12 mouse cellular contexts compared by ENCODE assay signal in genomic region chr4:149918455-149919070, GRCm38 (mm10). TPM values are rescaled to one million over a fixed set of nuclear protein-coding genes. Genes with fewer than 3 reads are reported as not detected.
DNase-seq lines count a peak whose midpoint lies in the region; ATAC-seq and TF ChIP-seq lines count a peak whose summit lies in the region.
"Had no signal": no experiment of that assay in that cellular context is flagged by ENCODE, and none has a peak within 500 bp of the region (broad histone marks: within the 10 kb centered on the region; RNA-seq: fewer than 3 reads in every experiment).

No protein-coding gene starts in this region.

- no peak overlapping the region for H3K9ac ChIP-seq in forebrain, embryonic 15.5 days (replicated peaks)
- H3K9ac ChIP-seq in lung, postnatal 0 days (replicated peaks; ENCODE audit: low read depth): no peak overlapping the region

- WGBS in forebrain, embryonic 10.5 days: 90% methylated on average over 15 of the region's 15 CpGs
- 80% methylated on average over 15 of the region's 15 CpGs for WGBS in forebrain, embryonic 15.5 days
- 81% methylated on average over 15 of the region's 15 CpGs for WGBS in lung, postnatal 0 days

- no peaks in the 10 kb centered on the region for H3K36me3 ChIP-seq in forebrain, embryonic 10.5 days (replicated peaks)
- no peaks in the 10 kb centered on the region for H3K36me3 ChIP-seq in forebrain, embryonic 15.5 days
- no peaks in the 10 kb centered on the region for H3K36me3 ChIP-seq in lung, postnatal 0 days (ENCODE audit: insufficient read depth, low read length)

- no peak for DNase-seq in forebrain, embryonic 10.5 days (ENCODE audit: extremely low spot score, low spot score)
- DNase-seq in right cerebral cortex, adult 18-20 months: peak; percentile 63
- no peak for DNase-seq in right cerebral cortex, postnatal 14 days
- peak; percentile 52 to 83 for DNase-seq in left cerebral cortex, postnatal 25 days (ENCODE audit: low spot score in 2 of 2)
- DNase-seq in natural killer cell, adult 2 months (ENCODE audit: low spot score in 2 of 2): no peak
- no peak for DNase-seq in lung, postnatal 0 days (ENCODE audit: low spot score)
- DNase-seq in lung, postnatal 36 days: no peak
- DNase-seq: adrenal gland, adult 8-10 months; kidney, postnatal 14 days had no signal

- H3K9me3 ChIP-seq in forebrain, embryonic 10.5 days: no peaks in the 10 kb centered on the region
- no peaks in the 10 kb centered on the region for H3K9me3 ChIP-seq in forebrain, embryonic 15.5 days
- H3K9me3 ChIP-seq in lung, postnatal 0 days (ENCODE audit: low read length): no peaks in the 10 kb centered on the region

- TF ChIP-seq EP300 in lung, postnatal 0 days (IDR thresholded peaks at IDR 0.05): no peak

- intact Hi-C loops in left cerebral cortex, postnatal 25 days (cut with DNase I): no loop called here

- H3K27me3 ChIP-seq in forebrain, embryonic 10.5 days (ENCODE audit: poor library complexity, severe bottlenecking): peaks cover 24% of the 10 kb centered on the region; the same call in 1 of the 2 replicates
- H3K27me3 ChIP-seq in forebrain, embryonic 15.5 days: no peaks in the 10 kb centered on the region
- no peaks in the 10 kb centered on the region for H3K27me3 ChIP-seq in lung, postnatal 0 days (replicated peaks; ENCODE audit: insufficient read depth, low read length)

- no peak overlapping the region for H3K4me3 ChIP-seq in forebrain, embryonic 10.5 days
- H3K4me3 ChIP-seq in forebrain, embryonic 15.5 days: no peak overlapping the region
- no peak overlapping the region for H3K4me3 ChIP-seq in lung, postnatal 0 days (ENCODE audit: low read depth, low read length)
- H3K4me3 ChIP-seq: myocyte had no signal

- ATAC-seq in forebrain, embryonic 15.5 days (replicated peaks): no peak
- ATAC-seq in lung, postnatal 0 days: no peak
- ATAC-seq: hindbrain, embryonic 16.5 days had no signal

- H3K27ac ChIP-seq in forebrain, embryonic 10.5 days: 0 out of 2 replicates have a peak overlapping the region, but pooled peaks have one; percentile 26
- H3K27ac ChIP-seq in forebrain, embryonic 15.5 days (replicated peaks): no peak overlapping the region
- H3K27ac ChIP-seq in lung, postnatal 0 days (ENCODE audit: low read length): no peak overlapping the region

- no peak overlapping the region for H3K4me2 ChIP-seq in forebrain, embryonic 15.5 days (replicated peaks)
- H3K4me2 ChIP-seq in lung, postnatal 0 days (replicated peaks; ENCODE audit: low read depth, low read length): no peak overlapping the region

- TF ChIP-seq CTCF in lung, postnatal 0 days (IDR thresholded peaks at IDR 0.05): no peak

- H3K4me1 ChIP-seq in forebrain, embryonic 10.5 days: peaks cover 91% of the 10 kb centered on the region
- peaks cover 14% of the 10 kb centered on the region for H3K4me1 ChIP-seq in forebrain, embryonic 15.5 days
- peaks cover 21% of the 10 kb centered on the region for H3K4me1 ChIP-seq in lung, postnatal 0 days (ENCODE audit: insufficient read depth, low read depth, low read length)

RNA-seq across cellular contexts. Expression of gene Spsb1, which starts 36.3 kb away (rescaled TPM):
- 9.0 and 11.2 TPM in 2 replicates for polyA plus RNA-seq in forebrain, embryonic 10.5 days (2016; fragmentation: Nextera tagmentation; extraction: Ambion mirVana)
- 6.0 and 6.8 TPM in 2 replicates for polyA plus RNA-seq in forebrain, embryonic 15.5 days (2015; fragmentation: Nextera tagmentation; extraction: Ambion mirVana)
- total RNA-seq in left cerebral cortex, postnatal 25 days (2021): 10 to 100 TPM; 14.4 to 14.9 TPM
- 14.6 and 19.2 TPM in 2 replicates for polyA plus RNA-seq in lung, postnatal 0 days (2015; fragmentation: Nextera tagmentation; extraction: Ambion mirVana)

Comparison
In these comparisons a context has a peak if more than half of its experiments do, and no peak if none do; other contexts are left out.
1. DNase-seq: peak in right cerebral cortex, adult 18-20 months (single experiment) and left cerebral cortex, postnatal 25 days (2 of 2); none in forebrain, embryonic 10.5 days (single experiment), right cerebral cortex, postnatal 14 days (single experiment), natural killer cell, adult 2 months (0 of 2), lung, postnatal 0 days (single experiment) and lung, postnatal 36 days (single experiment).